Mouse (Mus musculus) liver, postnatal 0 days (tissue): ENCODE results near the gene Gm10273. TPM values are rescaled to one million over a fixed set of nuclear protein-coding genes. Genes with fewer than 3 reads are reported as not detected.

Experiments
- ATAC-seq: fragments of 200-750 bp; cut with Nextera tagmentation; 2 replicates; pipeline ENCODE4 v1.8.0; 2017; ENCODE audit warnings: mild to moderate bottlenecking, moderate library complexity
- DNase-seq: peaks from one replicate; pipeline ENCODE4 v3.0.0-alpha.2; 2016
- H3K27ac ChIP-seq: fragments of 300-500 bp; sonication (generic); 2 replicates; pipeline ENCODE4 v1.5.1; 2014; ENCODE audit warnings: antibody characterized with exemption, moderate library complexity, mild to moderate bottlenecking, low read depth
- H3K27me3 ChIP-seq: fragments of 300-500 bp; sonication (generic); 2 replicates; pipeline ENCODE4 v1.6.1; 2014; ENCODE audit warnings: low read length, control low read depth, mixed read lengths; ENCODE audit not compliant: insufficient read depth
- H3K36me3 ChIP-seq: fragments of 300-500 bp; sonication (generic); replicated peaks from 2 replicates; pipeline ENCODE4 v1.6.1; 2014; ENCODE audit warnings: mild to moderate bottlenecking, control low read depth, low read length, moderate library complexity, mixed read lengths; ENCODE audit not compliant: insufficient read depth
- H3K4me1 ChIP-seq: fragments of 300-500 bp; sonication (generic); 2 replicates; pipeline ENCODE4 v1.6.1; 2014; ENCODE audit warnings: antibody characterized with exemption, mild to moderate bottlenecking, control low read depth; ENCODE audit not compliant: insufficient read depth
- H3K4me2 ChIP-seq: fragments of 300-500 bp; sonication (generic); 2 replicates; pipeline ENCODE4 v1.6.1; 2014; ENCODE audit warnings: low read depth, mild to moderate bottlenecking, low read length, moderate library complexity, mixed read lengths
- H3K4me3 ChIP-seq: fragments of 300-500 bp; sonication (generic); 2 replicates; pipeline ENCODE4 v1.5.1; 2014; ENCODE audit warnings: low read depth, low read length
- H3K9ac ChIP-seq: fragments of 300-500 bp; sonication (generic); replicated peaks from 2 replicates; pipeline ENCODE4 v1.6.1; 2014; ENCODE audit warnings: mild to moderate bottlenecking, moderate library complexity
- H3K9me3 ChIP-seq: fragments of 300-500 bp; sonication (generic); 2 replicates; pipeline ENCODE4 v1.6.1; 2016; ENCODE audit warnings: mild to moderate bottlenecking, control low read depth, low read length, mixed read lengths
- CTCF ChIP-seq: sonication (generic); IDR thresholded peaks from 2 replicates; pipeline ENCODE4 v1.5.1; 2016; ENCODE audit warnings: antibody characterized with exemption, low read depth
- EP300 ChIP-seq: IDR thresholded peaks from 2 replicates; pipeline ENCODE4 v1.6.1; 2016; ENCODE audit warnings: antibody characterized with exemption, low read depth, mild to moderate bottlenecking
- WGBS: fragments of 180-500 bp; shearing (Covaris S2); extraction: QIAGEN DNeasy Blood & Tissue Kit; methylation state at CpG from one replicate; pipeline ENCODE4 v1.1.7; 2014; ENCODE audit not compliant: insufficient replicate concordance; 5-methylcytosine and 5-hydroxymethylcytosine counted together
- polyA plus RNA-seq: library from polyadenylated mRNA; unstranded; fragments of >200 nt; fragmentation: Nextera tagmentation; extraction: Ambion mirVana; gene quantifications from 2 replicates; pipeline ENCODE4 v1.2.1, GENCODE M21; 2015

The Gm10273 gene
- polyA plus RNA-seq, 1 experiment from 2014 or later: 8.4 TPM

DNA sequence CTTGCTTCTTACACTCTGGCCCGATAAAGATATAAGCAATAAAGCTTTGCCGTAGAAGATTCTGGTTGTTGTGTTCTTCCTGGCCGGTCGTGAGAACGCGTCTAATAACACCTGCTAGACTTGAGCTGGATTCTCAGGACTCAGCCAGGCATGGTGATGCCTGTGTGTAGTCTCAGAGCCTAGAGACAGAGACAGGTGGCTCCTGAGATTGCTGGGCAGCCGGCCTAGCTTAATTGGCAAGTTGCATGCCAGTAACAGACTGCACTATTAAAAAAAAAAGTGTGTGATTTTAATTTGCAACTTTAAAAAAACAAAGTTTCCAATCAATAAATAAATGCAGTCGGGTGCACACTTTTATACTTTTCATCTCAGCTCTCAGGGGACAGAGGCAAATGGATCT is 8.5 kb upstream of the Gm10273 start:
- WGBS: 76% methylated on average over 7 of the region's 8 CpGs
- Histone ChIP-seq H3K36me3 (no peaks in the 10 kb centered on the region), H3K4me3 (no peak overlapping the region), H3K4me1 (no peaks in the 10 kb centered on the region), H3K27me3 (no peaks in the 10 kb centered on the region), H3K9me3 (0 out of 2 replicates have a peak, but pooled peaks cover 2% of the 10 kb centered on the region), H3K27ac (no peak overlapping the region), H3K9ac (no peak overlapping the region), H3K4me2 (no peak overlapping the region)
- no peak for ATAC-seq
- TF ChIP-seq CTCF: no peak
- TF ChIP-seq EP300: no peak
- no peak for DNase-seq

GRCm38 (mm10) chr10:59389652-59390051 is 5.8 kb upstream of the Gm10273 start:
- DNase-seq: no peak
- TF ChIP-seq EP300 (no peak), CTCF (no peak)
- no peak for ATAC-seq
- H3K4me3 ChIP-seq: no peak overlapping the region
- no peak overlapping the region for H3K27ac ChIP-seq
- H3K4me2 ChIP-seq: no peak overlapping the region
- 0 out of 2 replicates have a peak, but pooled peaks cover 2% of the 10 kb centered on the region for H3K9me3 ChIP-seq
- H3K36me3 ChIP-seq: no peaks in the 10 kb centered on the region
- H3K27me3 ChIP-seq: no peaks in the 10 kb centered on the region
- H3K9ac ChIP-seq: no peak overlapping the region
- no peaks in the 10 kb centered on the region for H3K4me1 ChIP-seq
- 78% methylated on average over 3 of the region's 3 CpGs for WGBS

DNA sequence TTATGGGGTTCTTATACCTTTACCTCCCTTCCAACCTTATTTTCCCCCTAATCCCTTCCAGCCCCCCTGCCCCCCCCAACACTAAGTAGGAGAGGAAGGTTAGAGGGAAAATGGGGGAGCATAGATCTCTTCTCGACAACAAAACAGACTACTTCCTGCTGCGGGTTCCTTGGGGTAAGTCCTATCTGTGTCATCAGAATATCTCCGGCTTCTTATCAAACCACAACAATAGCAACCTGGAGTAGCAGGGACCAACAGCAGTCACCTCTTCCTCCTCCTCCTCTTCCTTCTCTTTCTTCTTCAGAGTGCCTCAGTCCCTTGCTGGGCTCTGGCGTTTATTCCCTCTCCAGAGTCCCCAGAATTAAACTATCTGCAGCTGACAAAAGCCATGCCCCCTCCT is 3.5 kb upstream of the Gm10273 start:
- TF ChIP-seq CTCF (no peak), EP300 (no peak)
- no peaks in the 10 kb centered on the region for H3K4me1 ChIP-seq
- no peak overlapping the region for H3K27ac ChIP-seq
- H3K9me3 ChIP-seq: 0 out of 2 replicates have a peak, but pooled peaks cover 2% of the 10 kb centered on the region
- no peak overlapping the region for H3K4me2 ChIP-seq
- H3K36me3 ChIP-seq: no peaks in the 10 kb centered on the region
- H3K9ac ChIP-seq: no peak overlapping the region
- H3K27me3 ChIP-seq: no peaks in the 10 kb centered on the region
- ATAC-seq (no peak), DNase-seq (no peak)
- no peak overlapping the region for H3K4me3 ChIP-seq
- WGBS: 15% methylated on average over 4 of the region's 4 CpGs

DNA sequence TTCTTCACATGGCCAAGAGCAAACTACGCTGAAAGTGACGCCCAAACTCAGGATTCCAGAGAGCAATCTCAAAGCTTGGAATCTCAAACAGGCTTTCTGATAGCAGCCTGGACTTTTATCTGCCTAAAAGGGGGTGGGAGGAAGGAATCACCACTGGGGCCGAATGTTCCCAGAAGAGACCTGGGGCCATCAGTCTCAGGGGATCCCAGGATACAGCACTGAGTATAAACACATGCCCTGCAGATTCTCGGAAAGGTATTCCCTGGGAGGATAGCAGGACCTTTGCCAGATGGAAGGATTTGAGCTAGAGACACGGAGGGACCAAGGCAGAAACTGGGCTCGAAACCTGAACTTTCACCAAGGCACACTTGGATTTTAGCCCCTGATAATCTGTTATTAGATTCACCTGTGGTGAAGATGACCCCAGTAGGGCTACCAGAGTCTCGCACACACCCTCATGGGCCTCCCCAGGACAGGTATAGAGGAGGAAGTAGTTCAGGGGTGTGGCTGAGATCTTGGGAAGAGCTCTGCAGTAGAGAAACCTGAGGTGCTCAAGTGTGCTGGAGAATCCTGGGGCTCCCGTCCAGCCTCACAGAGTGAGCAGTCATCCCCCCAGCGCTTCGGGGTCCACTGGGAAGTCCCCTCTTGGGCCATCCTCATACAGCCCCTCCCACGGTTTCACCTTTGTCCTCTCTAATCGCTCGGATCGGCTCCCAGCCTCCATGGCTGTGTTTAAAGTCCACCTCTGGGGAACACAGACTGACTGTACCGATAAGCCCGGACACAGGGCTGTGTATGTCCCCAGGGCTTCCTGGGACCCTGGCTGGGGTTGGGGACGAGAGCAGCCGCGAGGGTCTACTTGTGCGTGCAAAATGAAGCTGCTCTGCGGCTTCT is 7.7 kb downstream of the Gm10273 start, which contains the start of gene Pla2g12b:
Pla2g12b (plus strand) TSS at position 762 of the 894 bp plus-strand sequence.
- H3K4me2 ChIP-seq: peak within 1 kb of the TSS; percentile 64
- WGBS: 47% methylated on average over 21 of the region's 21 CpGs
- DNase-seq (peak; percentile 52), ATAC-seq (peak; percentile 95)
- H3K4me3 ChIP-seq: peak within 1 kb of the TSS; percentile 52
- H3K27ac ChIP-seq: peak within 1 kb of the TSS; percentile 93
- peak within 1 kb of the TSS; percentile 69 for H3K9ac ChIP-seq
- peaks cover 10% of the 10 kb centered on the region; the same call in 1 of the 2 replicates for H3K4me1 ChIP-seq
- H3K36me3 ChIP-seq: no peaks in the 10 kb centered on the region
- no peak for TF ChIP-seq EP300
- TF ChIP-seq CTCF: no peak
- H3K27me3 ChIP-seq: no peaks in the 10 kb centered on the region
- no peaks in the 10 kb centered on the region for H3K9me3 ChIP-seq

- Histone ChIP-seq H3K36me3 (no peaks in the 10 kb centered on the region), H3K4me3 (peak overlapping the region; percentile 52), H3K27ac (peak overlapping the region; percentile 93), H3K27me3 (no peaks in the 10 kb centered on the region), H3K4me2 (peak overlapping the region; percentile 64), H3K9ac (peak overlapping the region; percentile 69), H3K9me3 (no peaks in the 10 kb centered on the region), H3K4me1 (peaks cover 10% of the 10 kb centered on the region; the same call in 1 of the 2 replicates)
- 58% methylated on average over 10 of the region's 10 CpGs for WGBS
- no peak for TF ChIP-seq EP300
- no peak for TF ChIP-seq CTCF
- DNase-seq (peak; percentile 50), ATAC-seq (peak; percentile 88)
These were observed 8.3 kb downstream of the Gm10273 start for GRCm38 (mm10) chr10:59403793-59404149.

GRCm38 (mm10) chr10:59408499-59408898 is 13.1 kb downstream of the Gm10273 start:
- Histone ChIP-seq H3K4me1 (peaks cover 7% of the 10 kb centered on the region; the same call in 1 of the 2 replicates), H3K4me3 (no peak overlapping the region), H3K9ac (no peak overlapping the region), H3K27me3 (no peaks in the 10 kb centered on the region), H3K4me2 (no peak overlapping the region), H3K36me3 (no peaks in the 10 kb centered on the region), H3K27ac (no peak overlapping the region), H3K9me3 (no peaks in the 10 kb centered on the region)
- no peak for TF ChIP-seq CTCF
- TF ChIP-seq EP300: no peak
- WGBS: 48% methylated on average over 6 of the region's 6 CpGs
- no peak for DNase-seq
- no peak for ATAC-seq
